Mouse (Mus musculus) hindbrain, embryonic 14.5 days (tissue): ENCODE results near the gene Hist1h4n. TPM values are rescaled to one million over a fixed set of nuclear protein-coding genes. Genes with fewer than 3 reads are reported as not detected.
"Not testable (repeated sequence)": the region's sequence is repeated elsewhere in the genome, so short reads cannot be mapped to it uniquely, and the experiment has no call there.

Source experiments
- ATAC-seq: fragments of 200-750 bp; cut with Nextera tagmentation; 2 replicates; pipeline ENCODE4 v1.8.0; 2017; ENCODE audit warnings: moderate number of reproducible peaks, mild to moderate bottlenecking, moderate TSS enrichment, moderate library complexity; ENCODE audit not compliant: low FRiP score
- DNase-seq: peaks from one replicate; pipeline ENCODE4 v3.0.0-alpha.2; 2015; ENCODE audit warnings: low spot score
- H3K27ac ChIP-seq: fragments of 300-500 bp; sonication (generic); 2 replicates; pipeline ENCODE4 v1.5.1; 2014; ENCODE audit warnings: mild to moderate bottlenecking, moderate library complexity
- H3K27me3 ChIP-seq: fragments of 300-500 bp; sonication (generic); 2 replicates; pipeline ENCODE4 v1.6.1; 2014; ENCODE audit warnings: mild to moderate bottlenecking, low read length, mixed read lengths; ENCODE audit not compliant: control insufficient read depth, insufficient read depth
- H3K36me3 ChIP-seq: fragments of 300-500 bp; sonication (generic); replicated peaks from 2 replicates; pipeline ENCODE4 v1.6.1; 2014; ENCODE audit not compliant: control insufficient read depth, insufficient read depth
- H3K4me1 ChIP-seq: fragments of 300-500 bp; sonication (generic); replicated peaks from 2 replicates; pipeline ENCODE4 v1.6.1; 2014; ENCODE audit warnings: antibody characterized with exemption, low read length, mixed read lengths; ENCODE audit not compliant: control insufficient read depth, insufficient read depth
- H3K4me2 ChIP-seq: fragments of 300-500 bp; sonication (generic); replicated peaks from 2 replicates; pipeline ENCODE4 v1.6.1; 2014; ENCODE audit warnings: mild to moderate bottlenecking, moderate library complexity
- H3K4me3 ChIP-seq: fragments of 300-500 bp; sonication (generic); replicated peaks from 2 replicates; pipeline ENCODE4 v1.5.1; 2014; ENCODE audit warnings: mild to moderate bottlenecking, low read length
- H3K9ac ChIP-seq: fragments of 300-500 bp; sonication (generic); 2 replicates; pipeline ENCODE4 v1.6.1; 2014
- H3K9me3 ChIP-seq: fragments of 300-500 bp; sonication (generic); 2 replicates; pipeline ENCODE4 v1.6.1; 2016; ENCODE audit warnings: low read length; ENCODE audit not compliant: control insufficient read depth
- WGBS: fragments of 180-500 bp; shearing (Covaris S2); extraction: QIAGEN DNeasy Blood & Tissue Kit; methylation state at CpG from one replicate; pipeline ENCODE4 v1.1.7; 2014; 5-methylcytosine and 5-hydroxymethylcytosine counted together
- microRNA-seq: library from miRNA; unstranded; fragments of <30 nt; microRNA quantifications from one replicate; pipeline ENCODE4, GENCODE M21; 2016
- polyA plus RNA-seq: library from polyadenylated mRNA; unstranded; fragments of >200 nt; fragmentation: Nextera tagmentation; extraction: Ambion mirVana; gene quantifications from 2 replicates; pipeline ENCODE4 v1.2.1, GENCODE M21; 2014

Gene Hist1h4n
- polyA plus RNA-seq, 1 experiment from 2014 or later, result 8.9 TPM

- no peak for ATAC-seq
- Histone ChIP-seq H3K9ac (peak overlapping the region; percentile 49), H3K4me2 (peak overlapping the region; percentile 66)
Observed at GRCm38 (mm10) chr13:21786189-21786898, 45.7 kb downstream of the Hist1h4n start.

GRCm38 (mm10) chr13:21784311-21784710, 47.7 kb downstream of the Hist1h4n start:
- peaks cover 38% of the 10 kb centered on the region for H3K4me1 ChIP-seq
- ATAC-seq (no peak), DNase-seq (no peak)
- peak overlapping the region; percentile 61 for H3K27ac ChIP-seq
- H3K9ac ChIP-seq, result peak overlapping the region; percentile 16; the same call in 1 of the 2 replicates
- no peaks in the 10 kb centered on the region for H3K27me3 ChIP-seq
- 17% methylated on average over 6 of the region's 6 CpGs for WGBS
- H3K4me2 ChIP-seq, result peak overlapping the region; percentile 81
- peak overlapping the region; percentile 34; the same call in 1 of the 2 replicates for H3K4me3 ChIP-seq
- H3K9me3 ChIP-seq, result no peaks in the 10 kb centered on the region
- no peaks in the 10 kb centered on the region for H3K36me3 ChIP-seq

More at GRCm38 (mm10) chr13:21786189-21786898, 45.7 kb downstream of the Hist1h4n start:
- Histone ChIP-seq H3K4me3 (peak overlapping the region; percentile 33), H3K4me1 (peaks cover 31% of the 10 kb centered on the region), H3K27me3 (no peaks in the 10 kb centered on the region), H3K36me3 (no peaks in the 10 kb centered on the region), H3K27ac (peak overlapping the region; percentile 70), H3K9me3 (no peaks in the 10 kb centered on the region)
- peak; percentile 20 for DNase-seq
- 2% methylated on average over 8 of the region's 8 CpGs for WGBS

GRCm38 (mm10) chr13:21783734-21784161, 48.2 kb downstream of the Hist1h4n start:
- H3K4me1 ChIP-seq, result peaks cover 38% of the 10 kb centered on the region
- DNase-seq, result peak; percentile 74
- peak overlapping the region; percentile 61 for H3K27ac ChIP-seq
- no peak for ATAC-seq
- H3K36me3 ChIP-seq, result no peaks in the 10 kb centered on the region
- H3K9ac ChIP-seq, result peak overlapping the region; percentile 16
- peak overlapping the region; percentile 81 for H3K4me2 ChIP-seq
- H3K4me3 ChIP-seq, result peak overlapping the region; percentile 34
- 2% methylated on average over 9 of the region's 9 CpGs for WGBS
- H3K9me3 ChIP-seq, result no peaks in the 10 kb centered on the region
- no peaks in the 10 kb centered on the region for H3K27me3 ChIP-seq

GRCm38 (mm10) chr13:21783255-21783617, 48.8 kb downstream of the Hist1h4n start, which contains the start of gene Hist1h3i:
Gene Hist1h3i, minus strand, starts transcription at chr13:21783370.
- peak within 1 kb of the TSS; percentile 81 for H3K4me2 ChIP-seq
- H3K9me3 ChIP-seq, result no peaks in the 10 kb centered on the region
- H3K4me3 ChIP-seq, result peak within 1 kb of the TSS; percentile 34
- DNase-seq (peak; percentile 92), ATAC-seq (peak; percentile 81)
- H3K27ac ChIP-seq, result peak within 1 kb of the TSS; percentile 68
- 0% methylated on average over 15 of the region's 20 CpGs for WGBS
- H3K4me1 ChIP-seq, result peaks cover 35% of the 10 kb centered on the region
- peak within 1 kb of the TSS; percentile 57 for H3K9ac ChIP-seq
- no peaks in the 10 kb centered on the region for H3K27me3 ChIP-seq
- no peaks in the 10 kb centered on the region for H3K36me3 ChIP-seq

- ATAC-seq, H3K36me3 ChIP-seq, H3K27me3 ChIP-seq, H3K9me3 ChIP-seq, DNase-seq: not testable (repeated sequence)
- Histone ChIP-seq H3K27ac (peak overlapping the region; percentile 68), H3K4me3 (peak overlapping the region; percentile 34), H3K4me1 (peaks cover 30% of the 10 kb centered on the region), H3K4me2 (peak overlapping the region; percentile 81), H3K9ac (peak overlapping the region; percentile 57)
- 1% methylated on average over 13 of the region's 35 CpGs for WGBS
Observed at GRCm38 (mm10) chr13:21782361-21783254, 49.4 kb downstream of the Hist1h4n start.

Small RNAs within 50 kb of the gene (microRNA-seq; reads per million reads assigned to microRNA genes)
- not detected for gene Gm19658
- not detected for gene Gm44346
- not detected for gene Gm44466

Other genes starting within 250 kb of the Hist1h4n start
- not detected in 2 replicates for gene Olfr1362, start 218.2 kb downstream of the Hist1h4n start, polyA plus RNA-seq
- gene Olfr11, start 189.7 kb downstream of the Hist1h4n start, polyA plus RNA-seq, result not detected in 2 replicates
- gene Olfr1361, start 168.8 kb downstream of the Hist1h4n start, polyA plus RNA-seq, result not detected in 2 replicates
- not detected in 2 replicates for gene Olfr1360, start 154.8 kb downstream of the Hist1h4n start, polyA plus RNA-seq
- not detected in 2 replicates for gene Olfr1359, start 134.1 kb downstream of the Hist1h4n start, polyA plus RNA-seq
- gene Hist1h2bl, start 116.1 kb downstream of the Hist1h4n start, polyA plus RNA-seq, result not detected in 2 replicates
- 5.4 and 7.5 TPM in 2 replicates for gene Hist1h2ai, start 115.8 kb downstream of the Hist1h4n start, polyA plus RNA-seq
- gene Hist1h3h, start 114.5 kb downstream of the Hist1h4n start, polyA plus RNA-seq, result 2.4 and 3.2 TPM in 2 replicates
- gene Hist1h2bm, start 110.2 kb downstream of the Hist1h4n start, polyA plus RNA-seq, result 1.4 TPM in 2 replicates
- gene Hist1h4j, start 97.1 kb downstream of the Hist1h4n start, polyA plus RNA-seq, result 0.33 and 0.64 TPM in 2 replicates
- gene Hist1h4k, start 81.7 kb downstream of the Hist1h4n start, polyA plus RNA-seq, result 2.0 and 2.7 TPM in 2 replicates
- gene Hist1h2ak, start 78.4 kb downstream of the Hist1h4n start, polyA plus RNA-seq, result 2.4 and 3.4 TPM in 2 replicates
- not detected in 2 replicates for gene Hist1h2bn, start 78.1 kb downstream of the Hist1h4n start, polyA plus RNA-seq
- gene Hist1h1b, start 51.6 kb downstream of the Hist1h4n start, polyA plus RNA-seq, result 1.6 and 1.7 TPM in 2 replicates
- gene Hist1h3i, start 48.8 kb downstream of the Hist1h4n start, polyA plus RNA-seq, result 37.4 and 39.0 TPM in 2 replicates
- 1.3 TPM in 1 of 2 replicates, not detected in the other for gene Hist1h2an, start 45.0 kb downstream of the Hist1h4n start, polyA plus RNA-seq
- gene Hist1h2bp, start 44.7 kb downstream of the Hist1h4n start, polyA plus RNA-seq, result 0.82 and 1.1 TPM in 2 replicates
- 3.5 and 3.6 TPM in 2 replicates for gene Hist1h2bq, start 22.0 kb downstream of the Hist1h4n start, polyA plus RNA-seq
- gene Hist1h2ao, start 21.7 kb downstream of the Hist1h4n start, polyA plus RNA-seq, result not detected in 2 replicates
- gene Hist1h4m, start 20.4 kb downstream of the Hist1h4n start, polyA plus RNA-seq, result not detected in 2 replicates
- 574 and 576 TPM in 2 replicates for gene Hist1h2ap, start 1.3 kb upstream of the Hist1h4n start, polyA plus RNA-seq
- 3.8 TPM in 2 replicates for gene Hist1h2br, start 1.5 kb upstream of the Hist1h4n start, polyA plus RNA-seq
- 14.9 and 18.2 TPM in 2 replicates for gene Zfp184, start 112.9 kb upstream of the Hist1h4n start, polyA plus RNA-seq
- gene Pom121l2, start 149.0 kb upstream of the Hist1h4n start, polyA plus RNA-seq, result not detected in 2 replicates
- gene Prss16, start 177.5 kb upstream of the Hist1h4n start, polyA plus RNA-seq, result not detected in 2 replicates
- 8.0 TPM in 1 of 2 replicates, not detected in the other for gene Hist1h2ah, start 203.4 kb upstream of the Hist1h4n start, polyA plus RNA-seq
- 1.5 and 1.6 TPM in 2 replicates for gene Hist1h2bk, start 203.7 kb upstream of the Hist1h4n start, polyA plus RNA-seq
- 6.0 and 6.2 TPM in 2 replicates for gene Hist1h4i, start 209.2 kb upstream of the Hist1h4n start, polyA plus RNA-seq
- 4.4 and 5.3 TPM in 2 replicates for gene Hist1h2ag, start 210.7 kb upstream of the Hist1h4n start, polyA plus RNA-seq
- 1.8 and 2.5 TPM in 2 replicates for gene Hist1h2bj, start 211.0 kb upstream of the Hist1h4n start, polyA plus RNA-seq